Mouse (Mus musculus): Measurements from ENCODE around the gene Flcn.

Flcn gene

DNA sequence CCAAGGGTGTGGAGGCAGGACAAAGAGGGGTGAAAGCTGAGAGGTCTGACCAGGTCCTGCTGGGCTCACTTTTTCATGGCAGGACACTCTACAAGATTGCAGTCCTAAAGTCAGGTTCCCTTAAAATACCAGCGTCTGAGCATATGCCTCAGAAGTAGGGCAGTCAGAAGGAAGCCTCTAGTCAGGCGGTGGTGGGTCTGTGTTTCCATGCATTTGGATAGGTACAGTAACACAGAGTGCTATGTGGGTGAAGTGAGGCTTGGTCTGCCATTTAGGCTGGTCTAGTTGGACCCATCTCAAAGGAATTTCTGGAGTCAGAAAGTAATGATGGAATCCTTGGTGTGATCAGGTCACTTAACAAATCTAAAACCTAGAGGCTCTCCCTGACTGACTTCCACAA lies 40.5 kb downstream of the Flcn start:
- DNase-seq (ENCODE audit: low spot score in 2 of 2): no peak

DNA sequence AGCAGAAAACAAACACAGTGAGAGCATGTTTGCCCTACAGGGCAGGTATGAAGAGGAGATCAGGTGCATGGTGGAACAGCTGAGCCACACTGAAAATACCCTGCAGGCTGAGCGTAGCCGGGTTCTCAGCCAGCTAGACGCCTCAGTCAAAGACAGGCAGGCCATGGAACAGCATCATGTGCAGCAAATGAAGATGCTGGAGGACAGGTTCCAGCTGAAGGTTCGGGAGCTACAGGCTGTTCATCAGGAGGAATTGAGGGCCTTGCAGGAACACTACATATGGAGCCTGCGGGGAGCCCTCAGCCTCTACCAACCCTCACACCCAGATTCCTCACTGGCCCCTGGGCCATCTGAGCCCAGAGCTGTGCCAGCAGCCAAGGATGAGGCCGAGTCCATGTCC lies 49.0 kb downstream of the Flcn start:
- DNase-seq (ENCODE audit: low spot score in 2 of 2): no peak

DNA sequence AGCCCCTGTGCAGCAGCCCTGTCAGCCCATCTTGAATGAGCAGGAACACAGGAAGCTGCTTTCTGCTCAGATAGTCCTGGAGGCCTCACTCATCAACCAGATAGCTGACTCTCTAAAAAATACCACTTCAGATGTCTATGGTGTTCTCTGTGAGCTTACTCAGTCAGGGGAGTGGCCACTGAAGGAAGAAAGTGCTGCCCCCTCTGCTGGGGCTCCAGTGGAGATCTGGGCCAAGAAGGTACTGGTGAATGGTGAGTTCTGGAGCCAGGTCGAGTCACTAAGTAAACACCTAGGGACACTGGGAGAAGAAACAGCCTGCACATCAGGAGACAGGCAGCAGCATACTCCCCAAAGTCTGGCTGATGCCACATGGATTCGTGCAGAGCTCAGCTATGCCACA lies 50.2 kb downstream of the Flcn start:
- DNase-seq (ENCODE audit: low spot score in 2 of 2): no peak

DNA sequence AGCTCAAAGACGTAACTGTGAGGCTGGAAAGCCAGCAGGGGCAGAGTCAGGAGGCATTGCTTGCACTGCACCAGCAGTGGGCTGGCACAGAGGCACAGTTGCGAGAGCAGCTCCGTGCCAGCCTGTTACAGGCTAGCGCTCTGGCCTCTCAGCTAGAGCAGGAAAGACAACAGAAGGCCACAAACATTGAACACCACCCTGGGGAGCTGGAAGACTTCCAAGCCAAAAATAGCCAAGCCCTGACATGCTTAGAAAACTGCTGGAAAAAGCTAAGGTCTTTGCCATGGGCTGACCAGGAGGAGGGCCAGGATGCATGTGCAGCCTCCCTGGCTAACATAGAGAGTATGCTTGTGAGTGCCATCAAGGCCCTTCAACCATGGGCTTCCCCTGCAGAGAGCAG lies 50.6 kb downstream of the Flcn start:
- peak; percentile 49 to 66 for DNase-seq (ENCODE audit: low spot score in 2 of 2)

DNA sequence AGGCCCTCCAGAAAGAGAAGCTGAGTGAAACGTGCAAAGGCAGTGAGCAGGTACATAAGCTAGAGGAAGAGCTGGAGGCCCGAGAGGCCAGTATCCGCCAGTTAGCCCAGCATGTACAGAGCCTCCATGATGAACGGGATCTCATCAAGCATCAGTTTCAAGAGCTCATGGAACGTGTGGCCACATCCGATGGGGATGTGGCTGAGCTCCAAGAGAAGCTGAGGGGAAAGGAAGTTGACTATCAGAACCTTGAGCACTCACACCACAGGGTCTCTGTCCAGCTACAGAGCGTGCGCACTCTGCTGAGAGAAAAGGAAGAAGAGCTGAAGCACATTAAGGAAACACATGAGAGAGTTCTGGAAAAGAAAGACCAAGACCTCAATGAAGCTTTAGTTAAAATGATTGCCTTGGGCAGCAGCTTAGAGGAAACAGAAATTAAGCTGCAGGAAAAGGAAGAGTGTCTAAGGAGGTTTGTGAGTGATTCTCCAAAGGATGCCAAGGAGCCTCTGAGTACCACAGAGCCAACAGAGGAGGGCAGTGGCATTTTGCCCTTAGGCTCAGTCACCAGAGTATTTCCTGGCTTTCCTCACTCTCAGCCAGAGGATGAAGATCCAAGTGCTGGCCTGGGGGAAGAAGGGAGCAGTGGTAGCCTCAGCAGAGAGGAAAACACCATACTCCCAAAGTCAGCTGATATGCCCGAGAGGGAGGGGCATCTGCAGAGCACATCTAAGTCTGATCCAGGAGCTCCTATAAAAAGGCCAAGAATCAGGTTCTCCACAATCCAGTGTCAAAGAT lies 51.4 kb downstream of the Flcn start:
- no peak for DNase-seq (ENCODE audit: low spot score in 2 of 2)

DNA sequence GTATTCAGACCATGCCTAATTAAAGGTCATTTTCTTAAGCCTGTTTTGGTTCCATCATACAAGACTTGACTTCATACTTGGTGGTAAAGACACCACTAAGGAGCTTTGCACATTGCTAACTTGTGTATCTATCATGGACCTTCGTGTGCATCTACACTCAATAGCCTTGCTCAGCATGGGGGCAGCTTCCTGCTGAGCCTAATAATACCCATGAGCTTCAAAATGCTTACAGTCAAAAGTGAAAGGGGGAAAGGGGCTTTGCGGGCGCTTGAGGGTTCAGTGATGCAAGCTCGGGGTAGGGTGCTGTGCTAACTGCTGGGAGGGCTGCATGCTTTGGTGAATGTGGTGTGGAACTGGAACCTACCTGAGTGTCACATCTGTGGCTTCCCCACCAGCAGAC lies 53.5 kb downstream of the Flcn start:
- DNase-seq (ENCODE audit: low spot score in 2 of 2): no peak

DNA sequence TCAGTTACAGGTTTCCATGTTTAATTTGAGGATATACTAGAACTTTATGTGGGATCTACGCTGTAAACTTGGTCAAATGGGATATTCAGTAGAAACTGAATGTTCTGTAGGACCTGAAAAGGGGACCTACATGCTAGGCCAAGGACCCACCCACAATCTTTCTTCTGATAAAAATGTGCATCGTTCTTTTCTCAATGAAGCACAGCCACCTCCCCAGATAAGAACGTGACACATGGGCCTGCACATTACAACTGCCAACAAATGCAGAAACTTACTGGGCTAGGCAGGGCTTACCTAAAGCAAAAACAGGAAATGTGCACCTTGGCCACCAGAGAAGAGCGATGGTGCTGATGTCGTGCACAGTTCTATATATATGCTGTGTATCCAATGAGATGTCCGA lies 55.3 kb downstream of the Flcn start:
- no peak for DNase-seq (ENCODE audit: low spot score in 2 of 2)

DNA sequence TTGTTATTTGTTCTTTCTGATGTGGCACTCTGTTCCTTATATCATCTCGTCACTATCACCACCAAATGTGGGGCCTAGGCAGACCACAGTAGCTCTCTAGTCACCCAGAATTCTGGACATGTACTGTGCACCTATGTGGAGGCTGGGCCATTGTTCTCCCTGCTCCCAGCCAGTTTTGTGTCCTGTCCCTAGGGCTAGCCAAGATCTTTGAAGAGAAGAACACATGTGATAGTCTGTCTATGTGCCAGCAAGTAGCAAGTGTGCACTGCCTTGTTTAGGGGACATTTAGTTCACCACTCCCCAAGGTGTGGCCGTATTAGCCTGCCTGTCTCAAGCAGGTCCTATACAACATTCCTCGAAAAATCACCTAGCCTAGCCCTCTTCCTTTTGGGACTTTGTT lies 60.8 kb downstream of the Flcn start:
- no peak for DNase-seq (ENCODE audit: low spot score in 2 of 2)

DNA sequence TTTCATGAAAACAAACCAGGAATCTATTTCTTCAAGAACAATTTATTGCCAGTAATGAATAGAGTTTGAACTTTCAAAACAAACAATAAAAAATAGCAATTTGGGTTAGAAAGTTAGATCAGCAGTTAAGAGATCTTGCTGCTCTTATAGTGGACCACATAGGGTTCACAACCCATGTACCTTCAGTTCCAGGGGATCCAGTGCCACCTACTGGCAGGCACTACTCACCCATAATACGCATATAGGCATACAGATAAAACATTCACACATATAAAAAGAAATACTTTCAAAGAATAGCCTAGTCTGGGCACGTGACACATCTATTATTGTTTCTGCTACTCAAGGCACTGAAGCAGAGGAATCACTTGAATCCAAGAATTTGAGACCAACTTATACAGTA lies 63.2 kb downstream of the Flcn start:
- DNase-seq (ENCODE audit: low spot score in 2 of 2): peak in 1 of 2 experiments; percentile 58

DNA sequence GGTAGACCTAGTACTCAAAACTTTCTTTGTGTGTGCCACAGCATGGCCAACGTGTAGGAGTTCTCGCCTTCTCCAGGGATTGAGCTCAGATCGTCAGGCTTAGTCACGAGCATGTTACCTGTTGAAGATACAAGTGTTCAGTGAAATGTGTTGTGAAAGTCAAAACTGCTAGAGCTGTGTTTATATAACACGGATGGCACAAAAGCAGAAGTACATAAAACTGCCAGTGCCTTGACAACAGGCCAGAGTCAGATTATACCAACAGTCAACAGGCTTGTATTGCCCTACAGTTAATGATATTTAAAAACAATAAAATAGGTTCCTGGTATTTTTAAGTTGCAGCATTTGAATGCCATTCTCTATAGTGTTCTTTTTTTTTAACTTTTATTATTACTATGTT lies 64.0 kb downstream of the Flcn start:
- no peak for DNase-seq (ENCODE audit: low spot score in 2 of 2)

DNA sequence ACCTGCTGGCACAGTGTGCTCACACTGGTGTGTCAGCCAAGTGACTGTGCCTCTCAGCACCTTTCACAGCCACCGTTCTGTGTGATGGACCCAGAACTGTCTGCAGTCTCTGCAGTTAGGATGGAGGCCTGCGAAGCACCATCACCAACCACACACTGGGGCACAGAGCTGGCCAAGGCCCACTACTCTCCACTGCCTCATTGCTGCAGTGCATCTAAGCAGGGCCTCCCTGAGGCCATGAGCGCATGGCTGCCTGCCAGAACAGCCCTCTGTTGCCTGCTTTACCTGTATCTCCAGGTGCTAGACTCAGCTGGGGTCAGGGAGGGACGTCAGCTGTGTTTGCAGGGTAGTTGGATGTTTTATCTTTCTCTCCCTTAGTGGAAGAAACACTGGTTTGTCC lies 65.4 kb downstream of the Flcn start:
- DNase-seq (ENCODE audit: low spot score in 2 of 2): no peak

DNA sequence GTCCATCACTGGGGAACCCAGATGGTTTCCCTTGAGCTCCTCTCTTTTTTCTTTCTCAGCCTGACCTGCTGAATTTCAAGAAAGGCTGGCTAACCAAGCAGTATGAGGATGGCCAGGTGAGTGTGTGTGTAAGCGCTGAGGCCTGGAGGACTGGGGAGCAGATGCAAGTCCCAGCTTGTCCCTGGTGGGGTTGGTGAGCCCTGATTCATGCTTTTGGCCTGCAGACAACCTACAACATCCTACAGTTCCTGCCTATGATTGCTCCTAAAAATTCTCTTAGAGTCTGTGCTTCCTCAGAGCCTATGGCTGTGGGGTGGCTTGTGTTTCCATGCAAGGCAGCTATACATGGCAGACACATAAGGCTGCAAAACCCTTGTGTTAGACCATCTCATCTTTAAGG lies 66.1 kb downstream of the Flcn start:
- DNase-seq (ENCODE audit: low spot score in 2 of 2): no peak

DNA sequence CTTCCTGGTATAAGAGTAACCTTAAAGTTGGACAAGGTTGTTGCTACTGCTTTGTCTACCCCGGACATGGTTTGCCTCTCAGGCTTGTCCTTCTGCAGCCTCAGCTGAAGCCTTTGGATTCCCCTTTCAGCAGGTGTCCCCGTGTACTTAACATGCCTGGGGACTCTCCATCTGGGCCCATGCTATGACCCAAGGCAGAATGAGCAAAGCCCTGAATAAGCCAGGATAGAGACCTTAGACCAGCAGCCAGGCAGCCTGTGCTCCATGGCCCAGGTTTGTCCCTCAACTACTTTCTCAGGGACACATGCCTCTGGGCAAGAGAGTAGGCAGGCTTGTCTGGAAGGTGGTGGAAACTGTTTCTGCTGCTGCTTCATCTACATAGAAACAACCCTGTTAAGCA lies 66.5 kb downstream of the Flcn start:
- DNase-seq (ENCODE audit: low spot score in 2 of 2): no peak

DNA sequence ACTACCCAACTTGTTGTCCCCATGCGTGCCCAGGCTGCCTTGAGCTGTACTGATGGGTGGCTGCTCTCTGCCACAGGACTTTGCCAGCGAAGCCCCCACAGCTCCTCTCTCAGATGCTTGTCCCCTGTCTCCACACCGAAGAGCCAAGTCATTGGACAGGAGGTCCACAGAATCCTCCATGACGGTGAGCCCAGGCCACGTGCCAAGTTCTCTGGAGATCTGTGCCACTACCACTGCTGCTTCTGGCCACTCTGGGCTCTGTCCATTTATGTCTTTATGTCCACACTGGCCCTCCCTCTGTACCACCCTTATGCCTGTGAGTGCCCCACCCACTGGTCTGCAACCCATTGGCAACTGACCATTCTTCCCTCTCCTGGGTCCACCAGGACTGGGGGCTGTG lies 67.9 kb downstream of the Flcn start:
- no peak for DNase-seq (ENCODE audit: low spot score in 2 of 2)
